Mouse (Mus musculus): ENCODE results near the gene Abcb10. TPM values are rescaled to one million over a fixed set of nuclear protein-coding genes. Genes with fewer than 3 reads are reported as not detected.

Abcb10 gene
- total and polyA plus RNA-seq, 3 experiments: 21.6 to 44.3 (median 22.1) TPM

GRCm38 (mm10) chr8:123902653-123903052, 80.3 kb downstream of the Abcb10 start:
- H3K27me3 ChIP-seq (ENCODE audit: insufficient read depth, low read length): no peaks in the 10 kb centered on the region
- TF ChIP-seq GATA2 (IDR thresholded peaks at IDR 0.05; ENCODE audit: borderline replicate concordance, low read depth, low read length) (no peak), GATA1 (IDR thresholded peaks at IDR 0.05; ENCODE audit: borderline replicate concordance, low read length) (no peak), POLR2AphosphoS5 (IDR thresholded peaks at IDR 0.05; ENCODE audit: insufficient replicate concordance, low read depth, low read length) (no peak), CTCF (IDR thresholded peaks at IDR 0.05; ENCODE audit: low read depth, low read length) (no peak), TAL1 (conservative IDR thresholded peaks at IDR 0.05; ENCODE audit: low read depth, low read length) (no peak)
- peaks cover 89% of the 10 kb centered on the region for H3K36me3 ChIP-seq (replicated peaks)
- H3K4me1 ChIP-seq (ENCODE audit: insufficient read depth, low read depth, low read length): no peaks in the 10 kb centered on the region
- H3K9me3 ChIP-seq (replicated peaks): no peaks in the 10 kb centered on the region
- ATAC-seq (ENCODE audit: extremely low read depth, insufficient number of reproducible peaks, low FRiP score, poor library complexity, severe bottlenecking) (no peak), DNase-seq (ENCODE audit: low spot score) (no peak)
- no peak overlapping the region for H3K4me3 ChIP-seq (ENCODE audit: low read depth, low read length)

Other genes starting within 250 kb of the Abcb10 start
- not detected in 2 replicates for gene Rab4a, start 177.1 kb downstream of the Abcb10 start, total RNA-seq (2014; fragmentation: Nextera tagmentation)
- 4.0 and 5.3 TPM in 2 replicates for gene Rab4a, start 177.1 kb downstream of the Abcb10 start, total RNA-seq (2017)
- gene Rab4a, start 177.1 kb downstream of the Abcb10 start, polyA plus RNA-seq (2012): 1.2 and 1.7 TPM in 2 replicates
- 13.3 and 16.3 TPM in 2 replicates for gene Ccsap, start 122.9 kb downstream of the Abcb10 start, total RNA-seq (2014; fragmentation: Nextera tagmentation)
- 11.7 and 12.5 TPM in 2 replicates for gene Ccsap, start 122.9 kb downstream of the Abcb10 start, total RNA-seq (2017)
- gene Ccsap, start 122.9 kb downstream of the Abcb10 start, polyA plus RNA-seq (2012): 9.4 and 10.3 TPM in 2 replicates
- not detected in 2 replicates for gene Acta1, start 88.4 kb downstream of the Abcb10 start, total RNA-seq (2014; fragmentation: Nextera tagmentation)
- not detected in 2 replicates for gene Acta1, start 88.4 kb downstream of the Abcb10 start, total RNA-seq (2017)
- 0.07 TPM in 1 of 2 replicates, not detected in the other for gene Acta1, start 88.4 kb downstream of the Abcb10 start, polyA plus RNA-seq (2012)
- 46.2 and 66.5 TPM in 2 replicates for gene Nup133, start 33.9 kb downstream of the Abcb10 start, total RNA-seq (2014; fragmentation: Nextera tagmentation)
- 38.3 and 42.5 TPM in 2 replicates for gene Nup133, start 33.9 kb downstream of the Abcb10 start, total RNA-seq (2017)
- gene Nup133, start 33.9 kb downstream of the Abcb10 start, polyA plus RNA-seq (2012): 21.2 and 31.2 TPM in 2 replicates
- gene Taf5l, start 38.3 kb upstream of the Abcb10 start, total RNA-seq (2014; fragmentation: Nextera tagmentation): 36.9 and 46.6 TPM in 2 replicates
- 35.0 and 38.0 TPM in 2 replicates for gene Taf5l, start 38.3 kb upstream of the Abcb10 start, total RNA-seq (2017)
- gene Taf5l, start 38.3 kb upstream of the Abcb10 start, polyA plus RNA-seq (2012): 23.5 and 24.3 TPM in 2 replicates
- gene Urb2, start 38.4 kb upstream of the Abcb10 start, total RNA-seq (2014; fragmentation: Nextera tagmentation): 19.5 and 24.8 TPM in 2 replicates
- 19.3 and 19.4 TPM in 2 replicates for gene Urb2, start 38.4 kb upstream of the Abcb10 start, total RNA-seq (2017)
- 2.2 and 3.8 TPM in 2 replicates for gene Urb2, start 38.4 kb upstream of the Abcb10 start, polyA plus RNA-seq (2012)
- gene Galnt2, start 248.3 kb upstream of the Abcb10 start, total RNA-seq (2014; fragmentation: Nextera tagmentation): not detected in 2 replicates
- gene Galnt2, start 248.3 kb upstream of the Abcb10 start, total RNA-seq (2017): not detected in 2 replicates
- not detected in 2 replicates for gene Galnt2, start 248.3 kb upstream of the Abcb10 start, polyA plus RNA-seq (2012)